Mouse (Mus musculus) brain, embryonic 14.5 days (tissue): ENCODE measurements around the gene Pax5.

Source experiments
- CTCF ChIP-seq: fragments of 200-500 bp; IDR thresholded peaks from 2 replicates; pipeline ENCODE4 v1.5.1; 2012; ENCODE audit warnings: inconsistent platforms, mild to moderate bottlenecking, moderate library complexity, borderline replicate concordance; ENCODE audit not compliant: insufficient read depth, insufficient read length; ENCODE audit errors: extremely low read depth
- POLR2A ChIP-seq: fragments of 200-500 bp; IDR thresholded peaks from 2 replicates; pipeline ENCODE4 v1.6.1; 2012; ENCODE audit warnings: mild to moderate bottlenecking, inconsistent platforms, borderline replicate concordance; ENCODE audit not compliant: poor library complexity, insufficient read depth, insufficient read length, severe bottlenecking; ENCODE audit errors: extremely low read depth

DNA sequence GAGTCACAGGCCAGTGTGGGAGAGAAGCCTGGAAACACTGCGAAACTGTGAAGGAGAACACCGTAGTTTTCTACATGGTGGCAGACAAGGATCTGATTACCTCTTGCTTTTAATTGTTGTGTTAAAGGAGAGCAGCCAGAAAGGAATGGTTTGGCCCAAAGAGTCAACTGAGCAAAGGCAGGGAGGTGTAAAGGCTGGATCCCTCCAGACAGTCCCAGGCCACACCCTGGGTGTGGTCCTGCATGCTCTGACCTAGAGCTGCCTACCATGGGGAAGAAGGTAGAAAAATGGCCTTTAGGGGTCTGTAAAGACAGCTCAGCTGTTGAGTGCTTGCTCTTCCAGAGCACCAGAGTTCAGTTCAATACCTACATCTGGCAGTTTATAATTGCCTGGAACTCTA, 166.4 kb downstream of the Pax5 start:
- TF ChIP-seq POLR2A, result no peak
- TF ChIP-seq CTCF, result no peak
